Mouse (Mus musculus) liver, adult 2 months (tissue): ENCODE data around the gene Esrra.

ENCODE experiments used
- CTCF ChIP-seq: fragments of 200-500 bp; IDR thresholded peaks from 2 replicates; pipeline ENCODE4 v1.5.1; 2011; ENCODE audit warnings: low read depth, low read length, control low read depth
- POLR2A ChIP-seq: fragments of 200-500 bp; IDR thresholded peaks from 2 replicates; pipeline ENCODE4 v1.6.1; 2011; ENCODE audit warnings: low read length, control low read depth; ENCODE audit not compliant: insufficient read depth; ENCODE audit errors: extremely low read depth

GRCm38 (mm10) chr19:6909507-6910289 is 11.9 kb downstream of the Esrra start, which contains the start of the genes Trmt112 and Prdx5:
- TF ChIP-seq POLR2A (peak; percentile 95), CTCF (no peak)
